Mouse (Mus musculus) E14TG2a.4 (cell line): ENCODE measurements around the gene Slc22a12.

Source experiments
- CTCF ChIP-seq: conservative IDR thresholded peaks from 2 replicates; pipeline ENCODE4 v1.5.1; 2014; ENCODE audit warnings: low read length
- NANOG ChIP-seq: IDR thresholded peaks from 2 replicates; pipeline ENCODE4 v1.6.1; 2014; ENCODE audit warnings: borderline replicate concordance, low read length, mixed read lengths
- POU5F1 ChIP-seq: IDR thresholded peaks from 2 replicates; pipeline ENCODE4 v1.6.1; 2014; ENCODE audit warnings: low read length, borderline replicate concordance

GRCm38 (mm10) chr19:6539592-6539991 is 3.2 kb downstream of the Slc22a12 start:
- TF ChIP-seq CTCF (no peak), NANOG (no peak), POU5F1 (no peak)
